Mouse (Mus musculus) ES-E14 (cell line): ENCODE data around the gene Gpr87. TPM values are rescaled to one million over a fixed set of nuclear protein-coding genes. Genes with fewer than 3 reads are reported as not detected.

Experiments
- DNase-seq: peaks from one replicate; pipeline ENCODE4 v3.0.0-alpha.2; 2013; ENCODE audit warnings: low read depth, low spot score
- H3K27ac ChIP-seq: 2 replicates; pipeline ENCODE4 v1.5.1; 2012; ENCODE audit warnings: low read depth, mild to moderate bottlenecking, low read length, moderate library complexity, mixed read lengths; ENCODE audit not compliant: poor library complexity, insufficient read depth, severe bottlenecking
- H3K36me3 ChIP-seq: 2 replicates; pipeline ENCODE4 v1.6.1; 2012; ENCODE audit warnings: mild to moderate bottlenecking, low read length, moderate library complexity, mixed read lengths; ENCODE audit not compliant: control insufficient read depth, poor library complexity, insufficient read depth, severe bottlenecking
- H3K4me1 ChIP-seq, 2 experiments: fragments of 150-350 bp in 1 of 2; sonication (generic) in 1 of 2; 2 replicates each; pipeline ENCODE4 v1.6.1; 2012; ENCODE audit warnings: low read length in 2 of 2, mild to moderate bottlenecking in 1 of 2, mixed read lengths in 1 of 2; ENCODE audit not compliant: control insufficient read depth in 2 of 2, insufficient read depth in 2 of 2, poor library complexity in 1 of 2
- H3K4me3 ChIP-seq, 2 experiments: fragments of 150-350 bp in 1 of 2; sonication (generic) in 1 of 2; 2 replicates each; pipeline ENCODE4 v1.5.1; 2012; ENCODE audit warnings: low read length in 2 of 2, low read depth in 1 of 2, mild to moderate bottlenecking in 1 of 2, mixed read lengths in 1 of 2; ENCODE audit not compliant: insufficient read depth in 1 of 2, poor library complexity in 1 of 2, severe bottlenecking in 1 of 2
- H3K9ac ChIP-seq: 2 replicates; pipeline ENCODE4 v1.6.1; 2012; ENCODE audit warnings: low read depth, mild to moderate bottlenecking, low read length, mixed read lengths; ENCODE audit not compliant: poor library complexity, insufficient read depth, severe bottlenecking
- H3K9me3 ChIP-seq: fragments of 150-350 bp; sonication (generic); 2 replicates; pipeline ENCODE4 v1.6.1; 2012; ENCODE audit warnings: low read depth, mild to moderate bottlenecking, low read length; ENCODE audit not compliant: control insufficient read depth, insufficient read depth
- CHD2 ChIP-seq: IDR thresholded peaks from 2 replicates; pipeline ENCODE4 v1.6.1; 2014; ENCODE audit warnings: mild to moderate bottlenecking, low read depth, low read length, inconsistent platforms
- HCFC1 ChIP-seq: IDR thresholded peaks from 2 replicates; pipeline ENCODE4 v1.6.1; 2012; ENCODE audit warnings: low read length, inconsistent platforms, borderline replicate concordance; ENCODE audit not compliant: insufficient read depth
- MAFK ChIP-seq: IDR thresholded peaks from 2 replicates; pipeline ENCODE4 v1.6.1; 2014; ENCODE audit warnings: mild to moderate bottlenecking, low read depth, low read length, inconsistent platforms; ENCODE audit not compliant: insufficient read depth
- ZC3H11A ChIP-seq: IDR thresholded peaks from 2 replicates; pipeline ENCODE4 v1.6.1; 2012; ENCODE audit warnings: low read depth, mild to moderate bottlenecking, inconsistent platforms, low read length, borderline replicate concordance
- ZNF384 ChIP-seq: IDR thresholded peaks from 2 replicates; pipeline ENCODE4 v1.6.1; 2012; ENCODE audit warnings: low read depth, low read length, inconsistent platforms
- in situ Hi-C, 2 experiments: fragments of 600-800 bp; cut with MboI; formaldehyde crosslinking; loops; one replicate each; pipeline ENCODE4 v1.15.1; 2025; ENCODE audit warnings: low sequenced_read_pairs in 2 of 2, inconsistent platforms in 1 of 2; ENCODE audit not compliant: unreplicated experiment in 2 of 2
- total RNA-seq: library from RNA; depleted of rRNA; stranded (reverse); fragments of 300-350 nt; gene quantifications from 2 replicates; pipeline ENCODE4 v1.2.3, GENCODE M21; 2012

Gpr87 gene
- total RNA-seq, 1 experiment, result 0.18 TPM

DNA sequence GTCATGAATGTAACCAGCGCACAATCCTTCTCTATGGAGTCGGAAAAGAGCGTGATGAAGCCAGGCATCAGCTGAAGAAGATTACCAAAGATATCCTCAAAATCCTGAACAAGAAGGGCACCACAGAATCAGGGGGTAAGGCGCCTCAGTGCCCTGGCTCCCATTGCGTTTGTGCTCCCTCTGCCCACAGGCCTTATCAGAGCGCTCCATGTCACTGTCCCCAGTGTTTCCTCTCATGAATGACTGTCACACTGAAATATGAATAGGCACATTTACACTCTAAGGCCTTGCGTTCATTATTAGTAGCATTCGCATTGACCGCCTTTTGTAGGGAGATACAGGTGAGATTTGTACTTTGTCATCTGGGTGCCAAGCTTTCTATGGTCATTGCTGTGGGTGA lies 32.8 kb upstream of the Gpr87 start:
- Histone ChIP-seq H3K4me1 (no peaks in the 10 kb centered on the region), H3K36me3 (no peaks in the 10 kb centered on the region)
- in situ Hi-C loops, result no loop called here

DNA sequence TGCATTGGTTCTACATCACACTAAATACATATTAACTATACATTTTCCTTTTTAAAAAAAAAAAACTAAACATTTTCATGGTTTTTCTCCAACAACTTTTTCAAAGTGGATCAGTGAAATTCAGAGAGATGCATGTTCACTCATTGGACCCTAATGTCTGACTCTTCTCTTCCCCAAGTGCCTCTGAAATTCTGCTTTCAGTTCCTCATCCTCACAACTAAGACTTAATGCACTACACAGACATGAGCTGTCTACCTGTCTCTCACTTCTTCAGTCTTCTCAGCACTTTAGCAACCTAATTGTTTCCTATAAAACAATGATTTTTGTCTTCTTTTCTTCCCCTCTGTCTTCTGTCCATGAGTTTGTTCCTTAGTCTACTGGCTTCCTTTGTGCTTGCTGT lies 30.5 kb upstream of the Gpr87 start:
- no peak for DNase-seq
- no peak overlapping the region for H3K9ac ChIP-seq
- H3K9me3 ChIP-seq, result no peaks in the 10 kb centered on the region
- TF ChIP-seq ZC3H11A, result no peak
- TF ChIP-seq MAFK, result no peak
- no peak for TF ChIP-seq HCFC1
- in situ Hi-C loops, result no loop called here
- H3K4me3 ChIP-seq, result no peak overlapping the region
- no peak overlapping the region for H3K27ac ChIP-seq
- no peaks in the 10 kb centered on the region for H3K36me3 ChIP-seq
- H3K4me1 ChIP-seq, result no peaks in the 10 kb centered on the region

More for the DNA sequence above, 32.8 kb upstream of the Gpr87 start:
- no peak overlapping the region for H3K4me3 ChIP-seq
- no peak overlapping the region for H3K27ac ChIP-seq
- H3K9ac ChIP-seq, result no peak overlapping the region
- no peak for DNase-seq
- no peaks in the 10 kb centered on the region for H3K9me3 ChIP-seq
- TF ChIP-seq CHD2, result no peak
- no peak for TF ChIP-seq ZC3H11A
- no peak for TF ChIP-seq ZNF384
- no peak for TF ChIP-seq HCFC1
- TF ChIP-seq MAFK, result no peak

DNA sequence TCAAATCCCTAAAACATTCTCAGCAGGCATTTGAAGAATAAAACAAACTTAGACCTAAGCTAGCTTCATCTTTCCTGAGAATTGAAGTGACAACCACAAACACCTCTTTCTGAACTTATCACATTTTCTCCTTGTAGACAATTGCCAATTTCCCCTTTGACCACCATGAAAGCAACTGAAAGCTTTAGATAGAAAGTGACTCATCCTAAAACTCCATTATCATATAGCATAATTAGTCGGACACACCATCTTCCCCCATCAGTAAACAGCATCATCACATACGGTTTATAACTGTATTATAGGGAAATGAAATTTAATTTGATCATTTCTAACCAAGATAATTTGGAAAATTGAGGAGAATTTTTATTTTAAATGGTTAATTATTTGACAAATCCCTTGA lies 27.4 kb upstream of the Gpr87 start:
- no peaks in the 10 kb centered on the region for H3K36me3 ChIP-seq
- in situ Hi-C loops, result no loop called here

DNA sequence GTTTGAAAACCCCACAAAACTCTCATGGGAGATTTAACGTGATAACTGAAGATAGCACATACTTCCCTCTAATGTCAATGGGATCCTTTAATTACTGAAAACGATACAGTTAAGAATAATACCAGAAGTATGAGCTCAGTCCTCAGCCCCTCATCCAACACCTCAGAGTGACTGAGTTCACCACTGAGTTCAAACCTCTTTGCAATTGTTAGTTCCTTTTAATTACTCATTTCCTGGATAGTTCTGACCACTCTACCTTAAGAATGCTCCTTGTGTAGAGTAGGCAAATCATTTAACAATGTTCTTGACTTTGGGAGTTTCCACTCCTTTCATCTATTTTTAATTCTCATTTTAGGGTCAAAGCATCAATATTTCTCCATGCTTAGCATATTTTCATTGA lies 24.4 kb upstream of the Gpr87 start:
- TF ChIP-seq MAFK (no peak), ZNF384 (no peak), HCFC1 (no peak), ZC3H11A (no peak), CHD2 (no peak)
- Histone ChIP-seq H3K9me3 (no peaks in the 10 kb centered on the region), H3K27ac (no peak overlapping the region), H3K36me3 (no peaks in the 10 kb centered on the region), H3K4me1 (no peaks in the 10 kb centered on the region), H3K4me3 (no peak overlapping the region), H3K9ac (no peak overlapping the region)
- in situ Hi-C loops, result no loop called here
- no peak for DNase-seq

More for the DNA sequence above, 27.4 kb upstream of the Gpr87 start:
- Histone ChIP-seq H3K4me1 (no peaks in the 10 kb centered on the region), H3K9me3 (no peaks in the 10 kb centered on the region), H3K4me3 (no peak overlapping the region), H3K27ac (no peak overlapping the region), H3K9ac (no peak overlapping the region)
- TF ChIP-seq ZC3H11A (no peak), CHD2 (no peak), HCFC1 (no peak), ZNF384 (no peak), MAFK (no peak)
- no peak for DNase-seq

DNA sequence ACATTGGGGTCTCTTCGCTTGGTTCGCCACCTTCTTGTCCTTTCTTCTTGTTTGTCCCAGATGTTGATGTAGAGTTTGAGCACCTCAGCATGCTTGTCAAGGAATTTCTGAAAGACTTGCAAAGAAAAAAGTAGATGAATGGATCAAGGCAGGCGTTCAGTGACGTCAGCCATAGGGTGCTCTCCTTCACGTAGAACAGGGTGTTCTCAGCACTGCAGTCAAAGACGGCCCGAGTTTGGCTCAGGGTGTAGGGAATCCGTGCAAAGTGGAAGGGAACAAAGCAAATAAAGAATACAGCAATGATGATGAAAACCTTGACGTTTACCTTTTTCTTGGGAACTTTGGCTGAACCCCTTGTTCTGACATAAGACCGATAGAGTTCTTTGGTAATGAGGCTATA lies 22.3 kb upstream of the Gpr87 start:
- H3K36me3 ChIP-seq, result no peaks in the 10 kb centered on the region
- H3K4me1 ChIP-seq, result no peaks in the 10 kb centered on the region
- H3K4me3 ChIP-seq, result no peak overlapping the region
- TF ChIP-seq MAFK (no peak), HCFC1 (no peak), ZNF384 (no peak), ZC3H11A (no peak)
- H3K27ac ChIP-seq, result no peak overlapping the region
- no peak for DNase-seq
- no peak overlapping the region for H3K9ac ChIP-seq
- no peaks in the 10 kb centered on the region for H3K9me3 ChIP-seq
- in situ Hi-C loops, result no loop called here
